Mouse (Mus musculus): Measurements from ENCODE around the gene Myo16.

DNA sequence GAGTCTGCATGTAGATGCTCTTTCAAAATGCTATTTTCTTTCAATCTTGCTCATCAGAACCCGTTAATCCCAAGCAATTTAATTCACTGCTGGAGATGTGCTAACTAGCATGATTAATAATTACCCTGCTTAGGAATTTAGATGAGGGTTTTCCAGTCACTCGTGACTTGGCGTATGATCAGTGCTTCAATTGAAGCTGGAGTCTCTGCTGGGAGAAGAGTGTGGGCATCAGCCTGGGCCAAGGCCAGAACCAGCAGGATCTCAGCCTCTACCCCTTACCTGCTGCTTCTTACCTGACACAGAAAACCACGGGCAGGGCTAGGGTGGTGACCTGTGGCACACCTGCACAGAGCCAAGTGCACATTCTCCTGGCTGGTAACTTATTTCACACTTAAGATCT is 257.8 kb downstream of the Myo16 start:
- TF ChIP-seq MAX (IDR thresholded peaks at IDR 0.05) (no peak), CTCF (IDR thresholded peaks at IDR 0.05; ENCODE audit: control insufficient read depth, insufficient read depth, insufficient read length) (no peak), MYOG (IDR thresholded peaks at IDR 0.05; ENCODE audit: control insufficient read depth, extremely low read depth, insufficient read length) (no peak), CEBPB (IDR thresholded peaks at IDR 0.05; ENCODE audit: low read depth) (no peak), FOSL1 (IDR thresholded peaks at IDR 0.05; ENCODE audit: insufficient read depth, low read length, poor library complexity, severe bottlenecking) (no peak), USF1 (IDR thresholded peaks at IDR 0.05; ENCODE audit: low read depth) (no peak)

Data from C2C12 (cell line).